Mouse (Mus musculus) cortical plate, adult 2 months (tissue): ENCODE data around the gene Wbp4.

Experiments
- CTCF ChIP-seq: fragments of 200-500 bp; IDR thresholded peaks from 2 replicates; pipeline ENCODE4 v1.5.1; 2011; ENCODE audit warnings: mild to moderate bottlenecking, control low read depth, low read length; ENCODE audit not compliant: insufficient read depth; ENCODE audit errors: extremely low read depth
- POLR2A ChIP-seq: fragments of 200-500 bp; IDR thresholded peaks from 2 replicates; pipeline ENCODE4 v1.6.1; 2011; ENCODE audit warnings: mild to moderate bottlenecking, low read length, control low read depth; ENCODE audit not compliant: insufficient read depth; ENCODE audit errors: extremely low read depth

GRCm38 (mm10) chr14:79518123-79518522 is 36.8 kb upstream of the Wbp4 start:
- TF ChIP-seq CTCF (no peak), POLR2A (no peak)
